Mouse (Mus musculus): Measurements from ENCODE around the gene Oxnad1.
"Not testable (repeated sequence)": the region's sequence is repeated elsewhere in the genome, so short reads cannot be mapped to it uniquely, and the experiment has no call there.

The Oxnad1 gene

DNA sequence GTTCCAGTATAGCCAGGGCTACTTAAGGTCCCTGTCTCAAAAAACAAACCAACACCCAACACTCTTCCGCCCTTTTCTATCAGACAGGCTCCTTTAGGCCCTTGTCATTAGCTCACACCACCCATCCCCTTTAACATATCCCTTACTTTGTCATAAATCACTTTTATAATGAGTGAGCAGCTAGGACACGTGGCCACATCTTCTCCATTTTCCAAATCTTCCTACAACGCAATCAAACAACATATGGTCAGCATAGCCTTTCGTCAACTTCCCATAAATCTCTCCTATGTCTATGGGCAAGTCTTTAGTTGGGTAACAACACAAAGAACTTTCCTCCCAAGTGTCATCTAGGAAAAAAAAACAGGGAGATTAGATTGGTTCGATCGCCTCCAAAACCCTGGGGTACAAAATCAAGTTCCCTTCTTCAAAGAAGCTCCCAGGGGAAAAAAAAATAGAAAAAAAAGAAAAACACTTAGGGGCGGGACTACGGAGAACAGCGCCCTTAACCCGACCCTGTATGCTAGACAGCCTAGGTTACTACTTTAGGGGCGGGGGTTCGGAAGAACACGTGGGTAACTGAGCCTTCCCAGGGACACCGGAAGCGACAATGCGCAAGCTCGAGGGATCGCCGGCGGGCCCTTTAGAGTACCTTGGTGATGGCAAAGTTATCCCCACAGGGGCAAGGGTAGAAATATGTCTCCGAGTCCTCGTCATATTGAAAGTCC lies at the start of gene Oxnad1:
TSS of gene Oxnad1 (plus strand) at position 614 of the 725 bp plus-strand sequence.
- DNase-seq = no peak

- DNase-seq = no peak
These were observed 48.7 kb upstream of the Oxnad1 start for GRCm38 (mm10) chr14:32036482-32036881.

DNA sequence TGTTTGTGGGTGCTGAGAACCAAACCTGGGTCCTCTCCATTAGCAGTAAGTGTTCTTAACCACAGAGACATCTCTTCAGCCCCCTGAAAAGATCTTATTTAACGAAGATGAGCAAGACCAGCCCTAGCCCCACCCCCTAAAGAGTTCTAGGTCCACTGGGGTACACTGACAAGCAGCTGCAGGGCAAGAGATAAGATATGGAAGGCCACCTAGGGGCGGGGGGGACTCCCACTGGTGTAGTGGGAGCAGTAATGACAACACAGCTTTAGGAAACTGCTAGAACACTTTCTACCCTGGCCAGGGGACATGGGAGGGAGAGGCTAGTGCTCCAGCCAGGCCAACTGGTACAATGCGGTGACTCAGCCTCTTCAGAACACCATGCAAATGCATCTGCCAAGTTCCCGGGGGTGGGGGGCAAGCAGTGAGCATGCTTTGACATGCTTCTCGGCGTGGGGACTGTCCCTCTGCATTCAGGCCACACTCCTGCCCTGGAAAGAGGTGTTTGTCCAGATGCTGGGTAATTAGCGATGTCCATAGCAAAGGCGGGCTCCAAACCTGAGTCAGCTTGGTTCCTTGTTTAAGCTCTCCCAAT lies 47.4 kb upstream of the Oxnad1 start:
- no peak for DNase-seq

DNA sequence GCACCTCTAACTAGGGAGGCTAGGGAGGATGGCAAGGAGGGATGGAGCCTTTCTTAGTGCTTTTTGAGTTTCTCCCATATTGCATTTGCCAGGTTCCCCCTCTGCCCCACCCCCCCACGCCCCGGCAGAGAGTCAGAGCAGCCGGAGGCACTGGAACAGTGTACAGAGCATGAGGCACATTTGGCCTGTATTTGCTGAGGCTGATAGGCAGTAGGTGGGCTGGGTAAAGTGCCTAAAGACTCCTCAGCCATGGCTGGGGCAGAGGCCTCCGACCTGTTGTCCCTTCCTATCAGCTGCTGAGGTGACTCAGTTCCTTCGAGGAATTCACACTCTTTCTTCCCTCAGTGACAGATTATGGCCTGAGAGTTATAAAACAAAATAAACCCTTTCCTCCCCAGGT lies 43.1 kb upstream of the Oxnad1 start:
- no peak for DNase-seq

- no peak for DNase-seq
These were observed 38.8 kb upstream of the Oxnad1 start for GRCm38 (mm10) chr14:32046357-32046756.

DNA sequence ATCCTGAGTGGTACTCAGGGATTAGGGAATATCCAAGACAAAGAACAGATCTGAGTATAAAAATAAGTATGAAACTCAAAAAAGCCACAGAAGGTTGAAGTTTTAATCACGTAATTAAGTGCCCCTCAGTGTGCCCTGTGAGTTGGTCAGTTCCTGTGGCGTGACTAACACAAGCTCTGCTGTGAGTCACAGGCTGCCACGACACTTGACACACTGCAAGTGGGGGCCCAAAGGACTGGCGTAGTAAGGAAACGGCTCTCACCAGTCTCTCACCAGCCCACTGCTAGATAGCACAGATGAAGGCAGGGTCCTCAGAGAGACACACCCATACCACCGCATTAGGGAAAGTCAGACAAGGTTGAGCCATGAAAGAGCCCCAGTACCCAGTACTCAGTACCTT lies 35.0 kb upstream of the Oxnad1 start:
- DNase-seq = no peak

GRCm38 (mm10) chr14:32053895-32054294 lies 31.3 kb upstream of the Oxnad1 start:
- DNase-seq = no peak

DNA sequence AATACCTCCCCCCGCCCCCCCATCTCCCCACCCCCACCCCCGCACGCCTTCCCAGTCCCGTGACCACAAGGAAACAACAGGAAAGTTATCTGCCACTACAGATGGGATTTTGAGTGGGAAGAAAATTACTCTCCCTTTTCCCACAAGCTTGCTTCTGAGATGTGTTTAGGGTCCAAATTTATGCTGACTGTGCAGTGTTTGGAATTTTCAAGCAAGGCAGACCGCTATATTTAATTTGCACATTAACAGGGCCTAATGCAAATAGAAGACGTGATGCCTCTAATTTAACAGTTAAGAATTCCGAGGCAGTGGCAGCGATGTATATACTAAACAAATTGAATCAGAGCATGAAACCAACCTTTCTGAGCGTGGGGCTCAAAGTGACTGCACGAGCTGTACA lies 30.4 kb upstream of the Oxnad1 start:
- DNase-seq = no peak

- DNase-seq = no peak
These were observed 29.4 kb upstream of the Oxnad1 start for GRCm38 (mm10) chr14:32055781-32056180.

DNA sequence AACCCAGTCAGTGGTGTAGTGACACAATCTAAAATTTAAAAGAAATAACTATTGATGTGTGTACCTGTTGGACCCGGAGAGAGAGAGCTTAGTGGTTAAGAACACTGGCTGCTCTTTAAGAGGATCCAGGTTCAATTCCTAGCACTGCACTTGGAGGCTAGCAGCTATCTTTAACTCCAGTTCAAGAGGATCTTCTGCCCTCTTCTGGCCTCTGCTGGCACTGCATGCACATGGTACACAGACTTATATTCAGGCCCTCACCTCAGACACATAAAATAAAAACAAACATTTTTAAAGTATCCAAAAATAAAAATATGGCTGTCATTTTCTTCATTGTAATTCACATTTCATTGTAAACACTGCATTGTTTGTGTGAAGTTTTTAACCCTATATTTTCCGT lies 28.5 kb upstream of the Oxnad1 start:
- DNase-seq = no peak

- DNase-seq = no peak
These were observed 27.5 kb upstream of the Oxnad1 start for GRCm38 (mm10) chr14:32057664-32058063.

GRCm38 (mm10) chr14:32061398-32061797 lies 23.8 kb upstream of the Oxnad1 start:
- DNase-seq = no peak

- no peak for DNase-seq
These were observed 12.4 kb upstream of the Oxnad1 start for GRCm38 (mm10) chr14:32072807-32073206.

GRCm38 (mm10) chr14:32073211-32073685 lies 11.9 kb upstream of the Oxnad1 start:
- DNase-seq = peak; percentile 53

DNA sequence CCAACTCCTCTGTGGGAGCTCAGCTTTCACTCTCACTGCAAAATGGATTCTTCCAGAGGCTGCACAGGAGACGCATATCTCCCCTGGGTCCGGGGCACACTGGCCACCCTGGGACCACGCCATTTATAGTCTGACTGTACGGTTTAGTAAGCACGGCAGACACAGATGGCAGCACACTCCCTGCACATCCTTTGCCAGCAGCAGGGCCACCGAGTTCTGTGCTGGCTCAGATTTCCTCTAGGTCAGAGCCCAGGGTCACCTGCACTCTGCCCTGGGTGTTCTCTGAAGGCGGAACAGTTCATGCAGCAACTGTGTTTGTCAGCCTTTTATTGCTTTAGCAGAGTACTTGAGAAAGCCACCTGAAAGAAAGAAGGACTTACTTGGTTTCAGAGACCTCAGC lies 11.3 kb upstream of the Oxnad1 start:
- DNase-seq = peak; percentile 53

DNA sequence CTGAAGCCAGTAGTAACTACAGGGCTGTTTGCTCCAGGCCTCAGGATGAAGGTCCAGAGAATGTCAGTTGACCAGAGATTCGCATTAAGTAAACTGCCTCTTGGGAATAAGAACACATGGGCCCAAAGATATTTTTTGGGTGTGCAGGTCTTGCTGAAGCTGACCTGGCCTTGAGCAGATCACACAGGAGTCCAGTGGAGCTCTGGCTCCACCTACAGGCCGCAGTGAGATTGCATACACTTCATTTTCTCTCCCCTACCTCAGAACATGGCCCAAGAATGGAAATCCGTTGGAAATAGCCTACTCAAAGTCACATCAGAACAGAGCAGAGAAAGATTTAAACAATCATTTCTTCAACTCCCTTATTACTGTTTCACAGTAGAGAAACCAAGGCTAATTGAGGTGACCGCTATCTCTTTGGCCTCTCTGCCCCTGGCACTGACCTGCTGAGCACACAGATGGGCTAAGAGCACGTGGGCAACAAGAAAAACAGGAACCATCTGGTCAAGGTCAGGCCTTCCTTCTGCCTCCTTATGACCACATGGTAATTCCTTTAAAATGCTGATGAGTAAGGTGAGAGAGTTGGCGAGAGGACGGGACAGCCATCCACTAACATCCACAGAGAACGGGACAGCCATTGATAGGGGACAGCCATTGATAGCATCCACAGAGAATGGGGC lies 8.1 kb upstream of the Oxnad1 start:
- DNase-seq = peak; percentile 87

DNA sequence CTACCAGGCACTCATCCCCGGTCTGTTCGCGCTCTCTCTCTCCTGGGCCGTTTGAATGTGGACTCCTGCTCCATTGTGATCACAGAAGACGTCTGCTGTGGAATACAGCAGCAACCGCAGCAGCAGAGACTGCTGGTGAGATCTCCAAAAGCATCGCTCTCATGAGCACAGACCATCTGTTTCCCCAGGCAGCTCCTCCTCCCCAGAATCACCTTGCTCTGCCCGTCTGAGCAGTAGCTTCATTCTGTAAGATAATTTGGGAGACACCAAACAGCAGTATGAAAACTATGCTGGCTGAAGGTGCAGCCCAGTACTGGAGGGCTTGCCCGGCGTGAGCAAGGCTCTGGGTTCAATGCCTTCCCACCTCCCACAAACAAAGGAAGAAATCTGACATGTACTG lies 4.1 kb upstream of the Oxnad1 start:
- peak; percentile 10 for DNase-seq

DNA sequence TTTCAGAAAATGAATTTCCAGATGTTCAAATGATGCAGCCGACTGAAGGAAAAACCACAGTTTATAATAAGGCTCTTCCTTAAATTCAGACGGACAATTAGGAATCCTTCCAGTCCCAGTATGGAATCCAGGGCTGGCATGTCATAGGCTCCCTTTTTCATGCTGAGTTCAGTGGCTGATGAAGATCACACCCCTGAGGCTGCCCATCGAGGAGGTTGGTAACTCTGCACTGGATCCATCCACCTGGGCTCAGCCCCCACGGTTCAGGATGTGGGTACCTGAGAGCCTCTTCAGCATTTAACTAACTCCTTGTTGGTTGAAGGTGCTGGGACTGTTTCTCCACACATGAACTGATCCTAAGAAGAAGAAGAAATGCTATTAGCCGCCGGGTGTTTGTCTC lies 2.3 kb upstream of the Oxnad1 start:
- DNase-seq = no peak

DNA sequence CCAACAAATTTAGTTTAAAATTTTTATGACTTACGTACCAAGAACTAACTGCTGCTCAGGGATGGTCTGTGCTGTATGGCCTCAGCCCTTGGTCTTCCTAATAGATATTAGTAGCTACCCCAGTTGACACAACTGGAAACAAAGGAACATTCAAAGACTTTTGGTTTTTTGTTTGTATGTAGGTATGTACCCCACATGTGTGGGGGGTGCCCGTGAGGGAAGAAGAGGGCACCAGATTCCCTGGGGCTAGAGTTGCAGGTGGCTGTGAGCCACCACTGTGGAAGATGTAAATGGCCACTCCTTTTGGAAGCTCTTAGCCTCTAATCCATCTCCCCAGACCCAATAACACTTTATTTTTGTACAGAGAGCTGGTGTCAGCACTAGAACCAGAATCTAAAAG lies 1.7 kb upstream of the Oxnad1 start:
- DNase-seq = no peak

DNA sequence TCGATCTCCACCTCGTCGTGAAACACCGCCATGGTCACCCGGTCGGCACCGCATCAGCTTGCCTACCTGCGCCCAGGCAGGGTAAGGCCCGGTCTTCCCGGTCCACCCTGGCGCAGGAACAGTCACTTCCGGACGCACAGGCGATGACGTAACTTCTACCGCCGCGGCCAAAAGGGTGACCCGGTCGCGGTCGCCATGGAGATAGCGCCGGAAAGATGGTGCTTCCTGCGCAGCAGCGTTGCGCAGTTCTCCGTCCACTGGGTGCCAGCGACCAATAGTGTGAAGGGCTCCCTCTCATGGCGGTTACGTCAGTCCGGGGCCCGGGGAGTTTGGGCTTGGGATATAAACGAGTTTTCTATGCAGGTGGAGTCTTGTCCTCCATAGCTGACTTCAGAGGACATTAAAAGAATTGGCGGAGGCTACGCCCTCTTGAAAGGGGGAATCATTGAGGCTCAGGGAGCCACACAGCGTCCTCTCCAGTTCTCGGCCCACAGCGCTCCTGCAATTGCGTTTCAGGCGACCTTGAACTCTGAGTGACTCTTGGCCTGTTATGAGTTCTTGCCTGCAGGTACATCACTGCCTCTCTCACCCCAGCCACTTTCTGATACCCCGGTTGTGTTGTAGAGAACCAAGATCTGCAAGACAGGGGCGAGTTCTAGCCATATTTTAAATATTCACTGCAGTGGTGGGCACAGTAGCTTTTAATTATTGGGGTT lies 470 bp downstream of the Oxnad1 start, which contains the start of gene Dph3:
TSS of gene Dph3 (minus strand) at position 244 of the 716 bp plus-strand sequence.
- DNase-seq = peak; percentile 99

DNA sequence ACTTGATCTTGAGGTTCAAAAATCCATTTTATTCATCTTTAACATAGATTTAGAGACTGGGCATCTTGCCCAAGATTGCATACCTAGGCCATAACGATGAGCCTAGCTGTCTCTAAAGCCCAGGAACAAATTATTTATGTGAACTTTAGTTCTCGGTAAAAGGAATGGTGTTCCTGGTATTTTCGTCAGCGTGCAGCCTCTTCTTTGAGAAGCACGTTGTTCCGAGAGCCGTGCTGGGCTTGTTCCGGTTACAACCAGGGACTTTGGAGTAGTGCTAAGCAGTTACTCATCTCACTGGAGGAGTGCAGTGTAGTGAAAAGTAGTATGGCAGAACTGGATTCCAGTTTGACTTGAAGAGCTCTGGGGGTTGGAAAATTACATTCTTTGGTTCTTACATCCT lies 1.1 kb downstream of the Oxnad1 start:
- DNase-seq = peak; percentile 24

DNA sequence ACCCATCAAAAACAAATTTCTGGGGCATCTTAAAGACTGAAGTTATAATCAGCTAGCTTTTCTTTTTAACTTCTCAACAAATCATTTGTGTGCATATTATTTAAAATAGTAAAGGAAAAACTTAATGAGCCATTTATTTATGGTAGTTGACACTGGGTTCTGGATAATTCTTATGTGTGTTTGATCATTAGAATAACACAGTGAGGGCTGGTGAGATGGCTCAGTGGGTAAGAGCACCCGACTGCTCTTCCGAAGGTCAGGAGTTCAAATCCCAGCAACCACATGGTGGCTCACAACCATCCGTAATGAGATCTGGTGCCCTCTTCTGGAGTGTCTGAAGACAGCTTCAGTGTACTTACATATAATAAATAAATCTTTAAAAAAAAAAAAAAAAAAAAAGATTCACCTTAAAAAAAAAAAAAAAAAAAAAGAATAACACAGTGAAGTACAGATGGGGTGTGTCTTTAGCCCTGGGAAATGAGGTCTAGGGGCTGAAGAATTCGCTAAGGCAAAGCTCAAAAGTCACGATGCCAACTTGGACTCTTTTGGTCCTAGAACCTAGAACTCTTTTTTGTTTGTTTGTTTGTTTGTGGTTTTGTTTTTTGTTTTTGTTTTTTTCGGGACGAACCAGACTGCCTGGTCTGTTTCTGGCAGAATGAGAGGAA lies 2.5 kb downstream of the Oxnad1 start:
- not testable (repeated sequence) for DNase-seq

- DNase-seq = no peak
These were observed 6.0 kb downstream of the Oxnad1 start for GRCm38 (mm10) chr14:32091124-32091523.
